Mouse (Mus musculus): ENCODE results near the gene Cyp2b19. TPM values are rescaled to one million over a fixed set of nuclear protein-coding genes. Genes with fewer than 3 reads are reported as not detected.
A peak's percentile ranks its signal among the peaks of the same experiment; 100 is the strongest.
"Not testable (repeated sequence)": the region's sequence is repeated elsewhere in the genome, so short reads cannot be mapped to it uniquely, and the experiment has no call there.

Gene Cyp2b19
- polyA plus RNA-seq, 1 experiment from 2014 or later: 0.52 TPM

GRCm38 (mm10) chr7:26780510-26780909 is 23.6 kb downstream of the Cyp2b19 start:
- 5% methylated on average over 11 of the region's 11 CpGs for WGBS
- Histone ChIP-seq H3K9me3 (replicated peaks) (no peaks in the 10 kb centered on the region), H3K9ac (replicated peaks) (no peak overlapping the region), H3K4me2 (peak overlapping the region; percentile 40), H3K4me3 (replicated peaks) (peak overlapping the region; percentile 13; the same call in 1 of the 2 replicates), H3K27me3 (replicated peaks) (no peaks in the 10 kb centered on the region), H3K27ac (replicated peaks) (no peak overlapping the region), H3K4me1 (no peaks in the 10 kb centered on the region), H3K36me3 (no peaks in the 10 kb centered on the region)
- ATAC-seq (ENCODE audit: low FRiP score): peak; percentile 94

GRCm38 (mm10) chr7:26780998-26781766 is 24.2 kb downstream of the Cyp2b19 start:
- H3K27me3 ChIP-seq (replicated peaks): no peaks in the 10 kb centered on the region
- H3K9me3 ChIP-seq (replicated peaks): no peaks in the 10 kb centered on the region
- H3K4me2 ChIP-seq: peak overlapping the region; percentile 40
- 16% methylated on average over 8 of the region's 8 CpGs for WGBS
- no peak overlapping the region for H3K9ac ChIP-seq (replicated peaks)
- H3K36me3 ChIP-seq: no peaks in the 10 kb centered on the region
- no peak overlapping the region for H3K27ac ChIP-seq (replicated peaks)
- no peak overlapping the region for H3K4me3 ChIP-seq (replicated peaks)
- no peaks in the 10 kb centered on the region for H3K4me1 ChIP-seq
- peak; percentile 29; the same call in 1 of the 2 replicates for ATAC-seq (ENCODE audit: low FRiP score)

- Histone ChIP-seq H3K27me3 (replicated peaks) (no peaks in the 10 kb centered on the region), H3K4me1 (no peaks in the 10 kb centered on the region), H3K4me2 (no peak overlapping the region), H3K9ac (replicated peaks) (no peak overlapping the region), H3K36me3 (no peaks in the 10 kb centered on the region), H3K4me3 (replicated peaks) (no peak overlapping the region), H3K27ac (replicated peaks) (no peak overlapping the region), H3K9me3 (replicated peaks) (no peaks in the 10 kb centered on the region)
- 50% methylated on average over 4 of the region's 8 CpGs for WGBS
- no peak for ATAC-seq (ENCODE audit: low FRiP score)
Observed at GRCm38 (mm10) chr7:26781767-26782131, 24.8 kb downstream of the Cyp2b19 start.

GRCm38 (mm10) chr7:26783163-26783562 is 26.2 kb downstream of the Cyp2b19 start:
- WGBS: 83% methylated on average over 5 of the region's 5 CpGs
- ATAC-seq (ENCODE audit: low FRiP score): no peak
- Histone ChIP-seq H3K27ac (replicated peaks) (no peak overlapping the region), H3K4me3 (replicated peaks) (no peak overlapping the region), H3K36me3 (no peaks in the 10 kb centered on the region), H3K9ac (replicated peaks) (no peak overlapping the region), H3K4me2 (no peak overlapping the region), H3K9me3 (replicated peaks) (no peaks in the 10 kb centered on the region), H3K27me3 (replicated peaks) (no peaks in the 10 kb centered on the region), H3K4me1 (no peaks in the 10 kb centered on the region)

- not testable (repeated sequence) for H3K4me1 ChIP-seq; H3K9me3 ChIP-seq (replicated peaks); H3K4me3 ChIP-seq (replicated peaks); H3K27me3 ChIP-seq (replicated peaks); H3K27ac ChIP-seq (replicated peaks); H3K9ac ChIP-seq (replicated peaks); ATAC-seq (ENCODE audit: low FRiP score); H3K4me2 ChIP-seq; H3K36me3 ChIP-seq
- 54% methylated on average over 1 of the region's 1 CpGs for WGBS
Observed at GRCm38 (mm10) chr7:26786013-26786412, 29.1 kb downstream of the Cyp2b19 start.

GRCm38 (mm10) chr7:26789984-26790383 is 33.0 kb downstream of the Cyp2b19 start:
- no peaks in the 10 kb centered on the region for H3K9me3 ChIP-seq (replicated peaks)
- H3K27ac ChIP-seq (replicated peaks): no peak overlapping the region
- H3K4me2 ChIP-seq: no peak overlapping the region
- no peak for ATAC-seq (ENCODE audit: low FRiP score)
- H3K4me1 ChIP-seq: no peaks in the 10 kb centered on the region
- H3K4me3 ChIP-seq (replicated peaks): no peak overlapping the region
- no peak overlapping the region for H3K9ac ChIP-seq (replicated peaks)
- H3K27me3 ChIP-seq (replicated peaks): no peaks in the 10 kb centered on the region
- WGBS: 85% methylated on average over 6 of the region's 6 CpGs
- no peaks in the 10 kb centered on the region for H3K36me3 ChIP-seq

- Histone ChIP-seq H3K27ac (replicated peaks) (no peak overlapping the region), H3K9ac (replicated peaks) (no peak overlapping the region), H3K4me2 (no peak overlapping the region), H3K4me3 (replicated peaks) (no peak overlapping the region), H3K36me3 (no peaks in the 10 kb centered on the region), H3K27me3 (replicated peaks) (no peaks in the 10 kb centered on the region), H3K9me3 (replicated peaks) (no peaks in the 10 kb centered on the region), H3K4me1 (no peaks in the 10 kb centered on the region)
- no peak for ATAC-seq (ENCODE audit: low FRiP score)
Observed at GRCm38 (mm10) chr7:26800104-26800503, 43.2 kb downstream of the Cyp2b19 start.

GRCm38 (mm10) chr7:26800996-26801395 is 44.1 kb downstream of the Cyp2b19 start:
- ATAC-seq (ENCODE audit: low FRiP score): no peak
- Histone ChIP-seq H3K9ac (replicated peaks) (no peak overlapping the region), H3K4me2 (no peak overlapping the region), H3K27me3 (replicated peaks) (no peaks in the 10 kb centered on the region), H3K9me3 (replicated peaks) (no peaks in the 10 kb centered on the region), H3K4me3 (replicated peaks) (no peak overlapping the region), H3K36me3 (no peaks in the 10 kb centered on the region), H3K4me1 (no peaks in the 10 kb centered on the region), H3K27ac (replicated peaks) (no peak overlapping the region)
- WGBS: 98% methylated on average over 1 of the region's 1 CpGs

GRCm38 (mm10) chr7:26808592-26808991 is 51.6 kb downstream of the Cyp2b19 start, which contains the start of gene Cyp2g1:
Cyp2g1 (plus strand) TSS chr7:26808892.
- no peaks in the 10 kb centered on the region for H3K9me3 ChIP-seq (replicated peaks)
- no peak within 1 kb of the TSS for H3K4me3 ChIP-seq (replicated peaks)
- ATAC-seq (ENCODE audit: low FRiP score): no peak
- no peak within 1 kb of the TSS for H3K9ac ChIP-seq (replicated peaks)
- H3K4me1 ChIP-seq: no peaks in the 10 kb centered on the region
- no peak within 1 kb of the TSS for H3K4me2 ChIP-seq
- no peak within 1 kb of the TSS for H3K27ac ChIP-seq (replicated peaks)
- 86% methylated on average over 2 of the region's 2 CpGs for WGBS
- no peaks in the 10 kb centered on the region for H3K27me3 ChIP-seq (replicated peaks)
- H3K36me3 ChIP-seq: no peaks in the 10 kb centered on the region

Other genes with a start within 250 kb of the Cyp2b19 start
- gene Nlrp9a, start 222.1 kb upstream of the Cyp2b19 start, polyA plus RNA-seq (2015; fragmentation: Nextera tagmentation; extraction: Ambion mirVana): not detected in 2 replicates
- gene Vmn1r185, start 138.7 kb upstream of the Cyp2b19 start, polyA plus RNA-seq (2015; fragmentation: Nextera tagmentation; extraction: Ambion mirVana): not detected in 2 replicates
- gene Cyp2b23, start 70.7 kb upstream of the Cyp2b19 start, polyA plus RNA-seq (2015; fragmentation: Nextera tagmentation; extraction: Ambion mirVana): not detected in 2 replicates
- not detected in 2 replicates for gene Cyp2g1, start 51.8 kb downstream of the Cyp2b19 start, polyA plus RNA-seq (2015; fragmentation: Nextera tagmentation; extraction: Ambion mirVana)
- 0.28 and 0.32 TPM in 2 replicates for gene Cyp2a5, start 78.2 kb downstream of the Cyp2b19 start, polyA plus RNA-seq (2015; fragmentation: Nextera tagmentation; extraction: Ambion mirVana)
- not detected in 2 replicates for gene Cyp2a22, start 182.2 kb downstream of the Cyp2b19 start, polyA plus RNA-seq (2015; fragmentation: Nextera tagmentation; extraction: Ambion mirVana)

Data from neural tube, embryonic 15.5 days (tissue).